Mouse (Mus musculus): ENCODE data around the gene Gm28053. TPM values are rescaled to one million over a fixed set of nuclear protein-coding genes. Genes with fewer than 3 reads are reported as not detected.

Gm28053 gene
- total RNA-seq, 2 experiments from 2014 or later, result 23.4 TPM; not detected in 1

- no peak for ATAC-seq (replicated peaks; ENCODE audit: low FRiP score, poor library complexity, severe bottlenecking)
These were observed 31.3 kb upstream of the Gm28053 start for GRCm38 (mm10) chr6:48687077-48687476.

DNA sequence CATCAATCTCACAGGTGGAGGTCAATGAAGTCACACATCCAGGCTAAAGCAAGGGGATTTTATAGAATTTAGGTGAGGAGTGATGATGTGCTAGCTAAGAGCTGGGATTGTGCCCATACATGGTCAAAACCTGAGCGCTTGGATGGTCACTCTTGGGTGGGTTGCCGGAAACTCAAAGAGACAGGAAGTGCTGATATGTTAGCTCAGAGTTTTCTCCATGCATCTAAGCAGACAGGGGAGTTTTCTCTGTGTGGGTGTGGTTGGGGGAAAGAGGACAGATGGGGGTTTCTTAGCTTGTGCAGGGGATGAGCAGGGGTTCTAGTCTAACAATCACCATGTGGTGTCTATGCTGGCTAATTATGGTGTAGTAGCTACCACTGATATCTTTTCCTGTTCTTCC lies 29.1 kb upstream of the Gm28053 start:
- no peak for ATAC-seq (replicated peaks; ENCODE audit: low FRiP score, poor library complexity, severe bottlenecking)

- no peak for ATAC-seq (replicated peaks; ENCODE audit: low FRiP score, poor library complexity, severe bottlenecking)
These were observed 25.4 kb upstream of the Gm28053 start for GRCm38 (mm10) chr6:48692962-48693361.

- ATAC-seq (replicated peaks; ENCODE audit: low FRiP score, poor library complexity, severe bottlenecking), result no peak
These were observed 21.4 kb upstream of the Gm28053 start for GRCm38 (mm10) chr6:48696830-48697554.

DNA sequence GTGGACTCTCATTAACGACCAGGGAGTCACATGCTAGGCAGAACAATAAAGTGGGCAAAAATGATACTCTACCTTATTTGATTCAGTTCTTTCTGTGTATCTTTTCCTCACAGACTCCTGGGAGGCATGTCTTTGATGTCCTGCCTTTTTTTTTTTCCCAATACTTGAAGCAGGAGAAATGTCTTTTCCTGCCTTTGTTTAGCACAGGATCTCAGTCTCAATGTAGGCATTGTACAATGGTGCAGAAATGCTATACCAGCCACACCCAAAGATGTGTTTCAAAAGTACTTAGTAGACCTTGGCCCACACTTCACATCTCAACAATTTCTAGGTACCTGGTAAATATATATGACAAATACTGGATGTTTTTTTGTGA lies 20.9 kb upstream of the Gm28053 start:
- ATAC-seq (replicated peaks; ENCODE audit: low FRiP score, poor library complexity, severe bottlenecking), result no peak

GRCm38 (mm10) chr6:48698066-48698856 lies 20.1 kb upstream of the Gm28053 start:
- ATAC-seq (replicated peaks; ENCODE audit: low FRiP score, poor library complexity, severe bottlenecking), result no peak

DNA sequence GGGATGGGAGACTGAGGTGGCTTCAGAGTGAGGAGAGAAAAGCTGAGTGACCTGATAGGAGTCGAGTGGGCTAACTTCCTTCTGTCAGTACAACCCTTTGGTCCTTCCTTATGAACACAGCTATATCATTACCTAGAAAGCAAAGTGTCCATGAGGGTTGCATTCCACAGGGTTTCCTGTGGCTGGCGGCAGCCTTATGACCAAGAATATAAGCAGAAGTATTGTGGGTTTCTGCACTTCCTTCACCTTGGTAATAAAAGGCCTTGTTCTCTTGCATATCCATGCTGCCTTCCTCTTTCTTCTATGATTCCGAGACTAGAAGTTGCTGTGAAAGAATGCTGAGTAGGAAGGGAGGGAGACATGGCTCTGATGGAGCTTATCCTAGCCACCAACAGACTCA lies 19.5 kb upstream of the Gm28053 start:
- ATAC-seq (replicated peaks; ENCODE audit: low FRiP score, poor library complexity, severe bottlenecking), result no peak

DNA sequence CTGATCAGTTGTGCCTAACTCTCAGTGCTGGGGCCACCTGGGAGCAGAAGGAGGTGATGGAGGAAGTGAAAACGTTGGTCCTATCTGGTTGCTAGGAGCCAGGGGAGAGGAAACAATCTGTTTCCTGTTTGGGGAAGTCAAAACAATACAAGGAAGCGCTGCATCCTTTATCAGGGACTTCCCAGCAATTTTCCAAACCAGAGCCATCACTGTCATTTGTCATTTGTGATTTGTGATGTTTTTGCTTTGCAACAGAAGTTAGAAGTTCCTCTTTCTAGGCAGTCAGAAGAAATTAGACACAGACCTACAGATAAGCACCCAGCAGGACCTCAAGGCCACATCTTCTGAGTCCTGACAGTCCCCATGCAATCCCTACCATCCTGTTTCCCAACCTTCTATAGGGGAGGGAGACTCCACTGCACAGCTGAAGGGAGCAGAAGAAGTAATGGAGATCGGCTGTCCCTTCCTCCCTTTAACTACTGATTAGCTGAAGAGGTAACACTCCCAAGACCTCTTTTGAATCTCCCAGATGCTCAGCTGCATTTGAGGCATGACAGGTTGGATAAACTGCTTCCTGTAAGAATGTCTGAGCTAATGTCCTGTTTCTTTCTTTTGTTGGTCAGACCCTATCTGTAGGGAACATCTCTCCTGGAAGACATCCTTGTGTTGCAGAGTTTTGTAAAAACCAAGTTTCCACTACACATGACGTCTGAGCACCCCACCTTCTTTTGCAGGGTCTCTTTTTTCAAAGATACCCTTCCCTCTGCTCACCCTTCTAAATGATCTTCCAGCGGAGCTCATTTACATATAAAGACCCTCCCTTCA lies 17.9 kb upstream of the Gm28053 start:
- ATAC-seq (replicated peaks; ENCODE audit: low FRiP score, poor library complexity, severe bottlenecking), result no peak

GRCm38 (mm10) chr6:48702146-48702545 lies 16.3 kb upstream of the Gm28053 start:
- ATAC-seq (replicated peaks; ENCODE audit: low FRiP score, poor library complexity, severe bottlenecking), result no peak

DNA sequence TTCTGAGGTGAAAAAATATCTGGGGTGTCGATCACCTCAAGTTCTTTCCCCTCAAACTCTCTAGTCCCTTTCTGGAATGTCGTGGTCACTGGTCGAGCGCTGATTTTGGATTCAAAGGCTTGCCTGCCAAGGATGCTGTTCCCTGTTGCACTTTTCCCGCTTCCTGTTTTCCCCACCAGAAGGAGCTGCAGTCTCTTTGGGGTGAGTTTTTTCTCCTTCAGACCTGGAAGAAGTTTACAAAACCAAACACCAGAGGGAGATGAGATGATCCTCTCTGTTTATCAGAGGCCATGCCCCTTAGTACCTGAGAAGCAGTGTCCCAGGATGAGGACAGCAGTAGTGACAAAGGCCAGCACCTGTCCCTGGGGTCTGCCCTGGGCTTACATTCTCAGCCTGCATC lies 15.8 kb upstream of the Gm28053 start:
- no peak for ATAC-seq (replicated peaks; ENCODE audit: low FRiP score, poor library complexity, severe bottlenecking)

DNA sequence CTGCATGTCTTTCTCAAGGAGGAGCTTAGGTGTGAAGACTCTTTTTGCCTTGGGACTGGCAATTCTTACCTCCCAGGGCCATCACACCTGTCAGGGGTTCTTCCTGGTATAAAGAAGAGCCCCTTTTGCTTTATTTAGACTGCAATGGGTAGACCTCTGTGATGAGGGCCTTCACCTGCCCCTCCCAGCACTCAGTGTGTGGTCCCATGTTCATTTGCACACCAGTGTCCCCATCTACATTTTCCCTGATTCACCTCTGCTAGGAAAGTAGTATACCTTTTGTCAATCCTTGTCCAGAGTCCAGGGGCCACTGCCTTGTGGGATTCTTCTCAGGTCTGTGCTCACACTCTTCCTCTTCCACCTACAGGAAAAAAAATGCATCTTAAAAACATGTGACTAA lies 14.3 kb upstream of the Gm28053 start:
- ATAC-seq (replicated peaks; ENCODE audit: low FRiP score, poor library complexity, severe bottlenecking), result no peak

DNA sequence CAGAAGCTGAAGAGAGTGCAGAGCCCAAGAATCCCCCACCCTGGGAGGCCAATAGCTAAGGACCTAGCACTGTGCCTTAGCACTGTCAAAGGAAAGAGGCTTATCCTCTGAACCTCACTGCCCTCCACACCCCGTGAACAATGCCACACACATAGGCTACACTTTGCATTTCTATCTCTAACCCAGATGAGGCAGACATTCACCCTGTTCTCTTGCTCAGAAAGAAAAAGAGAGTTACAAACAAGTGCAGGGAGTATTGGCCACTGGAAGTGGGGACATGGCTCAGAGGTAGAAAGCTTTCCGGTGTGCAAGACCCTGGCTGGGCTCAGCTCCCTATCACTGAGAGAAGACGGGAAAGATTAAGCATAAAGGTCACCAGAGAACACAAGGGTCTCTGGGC lies 12.3 kb upstream of the Gm28053 start:
- ATAC-seq (replicated peaks; ENCODE audit: low FRiP score, poor library complexity, severe bottlenecking), result no peak

DNA sequence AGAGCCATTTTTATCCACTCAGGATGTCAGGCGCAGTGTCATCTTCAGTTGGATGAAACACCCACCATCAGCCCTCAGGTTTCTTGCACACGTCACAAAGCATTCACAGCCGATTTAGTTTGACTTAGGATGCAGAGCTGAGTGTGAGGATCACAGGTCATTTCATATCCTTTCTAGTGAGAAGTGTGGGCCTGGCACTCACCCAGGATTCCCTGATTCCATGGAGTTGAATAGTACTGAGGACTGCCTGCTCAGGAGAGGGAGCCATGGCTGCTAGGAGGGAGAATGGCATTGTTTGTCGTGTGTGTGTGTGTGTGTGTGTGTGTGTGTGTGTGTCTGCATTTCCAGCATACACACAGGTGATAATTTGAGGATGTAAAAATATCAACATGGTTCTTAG lies 1.9 kb downstream of the Gm28053 start:
- ATAC-seq (replicated peaks; ENCODE audit: low FRiP score, poor library complexity, severe bottlenecking), result no peak

GRCm38 (mm10) chr6:48723468-48723867 lies 5.1 kb downstream of the Gm28053 start:
- ATAC-seq (replicated peaks; ENCODE audit: low FRiP score, poor library complexity, severe bottlenecking), result no peak

DNA sequence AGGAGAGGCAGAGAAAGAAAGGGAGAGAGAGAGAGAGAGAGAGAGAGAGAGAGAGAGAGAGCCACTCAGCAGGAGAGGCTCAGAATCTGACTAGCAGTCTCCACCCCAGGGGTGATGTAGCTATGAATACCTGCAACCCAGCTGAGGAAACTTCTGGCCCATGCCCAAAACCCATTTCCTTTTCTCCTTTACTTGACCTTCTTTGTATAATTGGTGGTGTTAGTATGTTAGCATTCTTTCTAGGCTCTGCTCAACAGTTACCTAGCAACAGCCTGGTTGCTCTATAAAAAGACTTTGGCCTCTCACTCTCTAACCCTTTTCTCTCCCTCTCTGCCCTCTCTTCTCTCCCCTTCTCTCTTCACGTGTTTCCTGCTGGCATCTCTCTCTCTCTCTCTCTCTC lies 7.1 kb downstream of the Gm28053 start:
- no peak for ATAC-seq (replicated peaks; ENCODE audit: low FRiP score, poor library complexity, severe bottlenecking)

DNA sequence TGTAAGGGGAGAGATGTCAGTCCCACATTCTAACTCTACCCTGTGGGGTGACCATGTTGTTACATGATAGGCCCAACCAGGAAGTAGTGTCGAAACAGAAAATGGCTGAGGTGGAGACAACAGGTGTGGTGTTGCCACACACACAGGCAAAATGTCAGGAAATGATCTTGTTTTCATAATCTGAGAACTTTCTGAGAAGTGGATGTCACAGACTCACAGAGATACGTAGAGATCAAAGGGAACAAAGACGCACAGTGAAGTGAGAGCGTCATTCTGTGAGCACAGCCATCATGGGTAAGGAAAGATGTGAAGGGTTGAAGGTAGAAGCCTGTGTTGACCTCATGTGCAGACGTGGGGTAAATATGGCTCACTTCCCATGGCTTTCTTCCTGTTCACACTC lies 9.4 kb downstream of the Gm28053 start:
- no peak for ATAC-seq (replicated peaks; ENCODE audit: low FRiP score, poor library complexity, severe bottlenecking)

DNA sequence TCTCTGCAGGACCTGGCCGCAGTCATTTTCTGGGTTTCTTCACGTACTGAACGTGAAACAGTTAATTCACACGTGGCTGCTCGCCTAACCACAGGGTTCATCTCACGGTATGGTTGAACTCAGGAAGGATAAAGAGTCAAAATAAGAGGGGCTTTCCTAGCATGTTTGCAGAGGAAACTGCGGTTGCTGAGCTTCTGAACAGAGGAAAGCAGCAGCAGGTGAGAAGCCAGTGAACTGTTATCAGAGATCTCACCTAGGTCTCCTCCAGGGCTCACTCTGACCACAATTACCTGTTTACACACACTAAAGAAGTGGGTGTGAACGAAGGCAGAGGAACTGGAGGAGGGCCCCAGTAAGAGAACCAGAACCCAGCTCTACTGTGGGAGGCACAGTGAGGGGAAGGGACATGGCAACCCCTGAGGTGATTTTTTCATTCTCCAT lies 14.5 kb downstream of the Gm28053 start:
- ATAC-seq (replicated peaks; ENCODE audit: low FRiP score, poor library complexity, severe bottlenecking), result no peak

DNA sequence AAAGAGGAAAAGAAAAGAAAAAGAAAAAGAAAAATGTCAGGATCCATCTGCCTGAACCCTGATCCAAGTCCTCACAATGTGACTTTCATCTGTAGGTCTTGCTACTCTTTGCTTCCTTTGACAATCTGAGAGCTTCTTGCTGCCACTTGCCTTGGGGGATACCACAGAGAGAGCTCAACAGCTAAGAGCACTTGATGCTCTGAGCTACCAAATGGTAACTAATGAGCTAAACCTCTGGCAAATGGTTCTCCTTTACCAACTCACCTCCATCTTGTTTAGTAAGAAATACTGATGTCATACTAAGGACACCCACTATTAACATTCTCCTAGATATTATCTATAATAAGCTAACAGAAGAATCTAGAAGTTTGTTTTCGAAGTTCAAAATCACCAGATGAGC lies 15.3 kb downstream of the Gm28053 start:
- no peak for ATAC-seq (replicated peaks; ENCODE audit: low FRiP score, poor library complexity, severe bottlenecking)

GRCm38 (mm10) chr6:48737053-48737452 lies 18.6 kb downstream of the Gm28053 start:
- no peak for ATAC-seq (replicated peaks; ENCODE audit: low FRiP score, poor library complexity, severe bottlenecking)

- ATAC-seq (replicated peaks; ENCODE audit: low FRiP score, poor library complexity, severe bottlenecking), result no peak
These were observed 19.3 kb downstream of the Gm28053 start for GRCm38 (mm10) chr6:48737688-48738087.

All from erythroid progenitor cell, adult 5-6 weeks (primary cell).